Mouse (Mus musculus) heart, embryonic 15.5 days (tissue): ENCODE data around the gene Gm10840. TPM values are rescaled to one million over a fixed set of nuclear protein-coding genes. Genes with fewer than 3 reads are reported as not detected.

Experiments used
- ATAC-seq: fragments of 200-750 bp; cut with Nextera tagmentation; replicated peaks from 2 replicates; pipeline ENCODE4 v1.8.0; 2017; ENCODE audit warnings: low read depth, moderate TSS enrichment; ENCODE audit not compliant: insufficient number of reproducible peaks, insufficient read depth, low FRiP score
- H3K27ac ChIP-seq: fragments of 300-500 bp; sonication (generic); 2 replicates; pipeline ENCODE4 v1.5.1; 2015; ENCODE audit warnings: mild to moderate bottlenecking, inconsistent platforms
- H3K27me3 ChIP-seq: fragments of 300-500 bp; sonication (generic); 2 replicates; pipeline ENCODE4 v1.6.1; 2015; ENCODE audit warnings: inconsistent platforms
- H3K36me3 ChIP-seq: fragments of 300-500 bp; sonication (generic); 2 replicates; pipeline ENCODE4 v1.6.1; 2015; ENCODE audit warnings: mild to moderate bottlenecking, inconsistent platforms
- H3K4me1 ChIP-seq: fragments of 300-500 bp; sonication (generic); replicated peaks from 2 replicates; pipeline ENCODE4 v1.6.1; 2015; ENCODE audit warnings: inconsistent platforms
- H3K4me2 ChIP-seq: fragments of 300-500 bp; sonication (generic); 2 replicates; pipeline ENCODE4 v1.6.1; 2015; ENCODE audit warnings: inconsistent platforms, mild to moderate bottlenecking, moderate library complexity
- H3K4me3 ChIP-seq: fragments of 300-500 bp; sonication (generic); 2 replicates; pipeline ENCODE4 v1.5.1; 2015; ENCODE audit warnings: mild to moderate bottlenecking, inconsistent platforms
- H3K9ac ChIP-seq: fragments of 300-500 bp; sonication (generic); 2 replicates; pipeline ENCODE4 v1.6.1; 2015; ENCODE audit warnings: mild to moderate bottlenecking, inconsistent platforms
- H3K9me3 ChIP-seq: fragments of 300-500 bp; sonication (generic); replicated peaks from 2 replicates; pipeline ENCODE4 v1.6.1; 2016; ENCODE audit warnings: inconsistent platforms
- WGBS: fragments of 180-500 bp; shearing (Covaris S2); methylation state at CpG from one replicate; pipeline ENCODE4 v1.1.7; 2015; ENCODE audit warnings: mixed read lengths; 5-methylcytosine and 5-hydroxymethylcytosine counted together
- polyA plus RNA-seq: library from polyadenylated mRNA; unstranded; fragments of >200 nt; fragmentation: Nextera tagmentation; extraction: Ambion mirVana; gene quantifications from 2 replicates; pipeline ENCODE4 v1.2.1, GENCODE M21; 2015

Gene Gm10840
- polyA plus RNA-seq, 1 experiment from 2014 or later, result not detected

DNA sequence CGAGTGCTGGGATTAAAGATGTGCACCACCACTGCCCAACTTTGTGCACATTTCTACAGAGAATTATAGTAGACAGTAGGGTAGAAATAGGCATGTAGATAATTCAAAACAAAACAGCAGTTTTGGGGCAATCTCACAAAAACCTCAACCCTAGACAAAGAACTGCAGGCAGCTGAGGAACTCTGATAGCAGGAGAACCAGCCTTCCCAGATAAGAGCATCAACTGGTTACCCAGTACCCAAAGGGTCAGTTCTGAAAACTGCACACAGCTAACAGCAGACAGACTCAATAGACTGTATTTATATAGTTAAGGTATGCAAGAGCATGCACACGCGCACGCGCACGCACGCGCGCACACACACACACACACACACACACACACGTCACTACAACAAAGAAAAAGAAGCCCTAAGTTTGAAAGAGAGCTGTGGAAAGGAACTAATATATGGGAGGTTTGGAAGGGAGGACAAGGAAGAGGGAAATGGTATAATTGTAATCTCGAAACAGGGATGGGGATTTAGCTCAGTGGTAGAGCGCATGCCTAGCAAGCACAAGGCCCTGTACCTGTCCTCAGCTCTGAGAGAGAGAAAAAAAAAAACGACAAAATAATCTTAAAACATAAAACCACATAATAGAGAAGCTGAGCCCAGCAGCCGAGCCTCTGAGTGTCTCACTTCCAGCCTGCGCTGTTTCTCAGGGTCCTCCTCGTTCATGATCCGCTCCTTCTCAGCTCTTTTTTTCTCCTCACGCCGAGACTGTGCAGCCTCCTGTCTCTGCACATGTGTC lies 40.9 kb downstream of the Gm10840 start:
- no peaks in the 10 kb centered on the region for H3K27me3 ChIP-seq
- H3K9me3 ChIP-seq, result no peaks in the 10 kb centered on the region
- no peak overlapping the region for H3K27ac ChIP-seq
- peaks cover 66% of the 10 kb centered on the region for H3K36me3 ChIP-seq
- 90% methylated on average over 19 of the region's 19 CpGs for WGBS
- H3K4me3 ChIP-seq, result no peak overlapping the region
- H3K9ac ChIP-seq, result no peak overlapping the region
- ATAC-seq, result no peak
- H3K4me2 ChIP-seq, result no peak overlapping the region
- no peaks in the 10 kb centered on the region for H3K4me1 ChIP-seq

DNA sequence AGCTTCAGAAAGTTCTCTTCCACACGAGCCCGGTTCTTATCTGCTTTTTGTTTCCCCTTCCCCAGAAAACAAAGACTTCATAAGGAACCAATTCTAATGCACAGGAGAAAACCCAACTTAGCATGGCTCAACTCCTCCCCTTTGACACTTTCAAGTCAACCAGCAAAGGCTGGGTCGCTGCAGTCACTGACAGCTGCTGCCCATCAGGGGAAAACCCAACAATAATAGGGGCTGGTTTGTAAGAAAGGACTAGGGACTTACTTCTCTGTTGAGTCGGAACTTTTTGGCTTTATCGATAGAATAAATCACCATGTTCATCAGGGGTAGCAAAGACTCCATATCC lies 41.4 kb downstream of the Gm10840 start, which contains the start of gene Strada:
TSS of gene Strada (minus strand) at position 46 of the 343 bp plus-strand sequence.
- H3K36me3 ChIP-seq, result peaks cover 70% of the 10 kb centered on the region
- H3K4me1 ChIP-seq, result no peaks in the 10 kb centered on the region
- H3K4me3 ChIP-seq, result no peak within 1 kb of the TSS
- H3K27ac ChIP-seq, result no peak within 1 kb of the TSS
- no peak for ATAC-seq
- H3K9ac ChIP-seq, result no peak within 1 kb of the TSS
- no peaks in the 10 kb centered on the region for H3K9me3 ChIP-seq
- H3K27me3 ChIP-seq, result no peaks in the 10 kb centered on the region
- H3K4me2 ChIP-seq, result no peak within 1 kb of the TSS
- WGBS, result 75% methylated on average over 5 of the region's 5 CpGs

Other genes with a start within 250 kb of the Gm10840 start
- gene Cyb561, start 207.5 kb upstream of the Gm10840 start, polyA plus RNA-seq, result 6.2 and 16.8 TPM in 2 replicates
- 3.3 and 3.9 TPM in 2 replicates for gene Ace, start 192.9 kb upstream of the Gm10840 start, polyA plus RNA-seq
- not detected in 2 replicates for gene Ace3, start 166.2 kb upstream of the Gm10840 start, polyA plus RNA-seq
- gene Kcnh6, start 152.7 kb upstream of the Gm10840 start, polyA plus RNA-seq, result 0.08 and 0.46 TPM in 2 replicates
- gene Dcaf7, start 124.0 kb upstream of the Gm10840 start, polyA plus RNA-seq, result 35.0 and 48.7 TPM in 2 replicates
- 10.1 and 11.5 TPM in 2 replicates for gene Taco1, start 94.8 kb upstream of the Gm10840 start, polyA plus RNA-seq
- gene Map3k3, start 76.2 kb upstream of the Gm10840 start, polyA plus RNA-seq, result 19.2 and 24.9 TPM in 2 replicates
- 75.9 and 110 TPM in 2 replicates for gene Limd2, start within 50 bp of the Gm10840 start, polyA plus RNA-seq
- 16.5 and 20.0 TPM in 2 replicates for gene Strada, start 41.3 kb downstream of the Gm10840 start, polyA plus RNA-seq
- 87.3 and 88.2 TPM in 2 replicates for gene Ccdc47, start 55.5 kb downstream of the Gm10840 start, polyA plus RNA-seq
- 41.1 and 47.3 TPM in 2 replicates for gene Ddx42, start 56.1 kb downstream of the Gm10840 start, polyA plus RNA-seq
- 31.1 and 37.5 TPM in 2 replicates for gene Ftsj3, start 95.2 kb downstream of the Gm10840 start, polyA plus RNA-seq
- gene Psmc5, start 95.3 kb downstream of the Gm10840 start, polyA plus RNA-seq, result 195 and 215 TPM in 2 replicates
- gene Smarcd2, start 112.1 kb downstream of the Gm10840 start, polyA plus RNA-seq, result 18.2 and 35.7 TPM in 2 replicates
- 0.34 TPM in 1 of 2 replicates, not detected in the other for gene Tcam1, start 115.8 kb downstream of the Gm10840 start, polyA plus RNA-seq
- gene Gh, start 141.0 kb downstream of the Gm10840 start, polyA plus RNA-seq, result not detected in 2 replicates
- 1.0 and 2.8 TPM in 2 replicates for gene Cd79b, start 153.9 kb downstream of the Gm10840 start, polyA plus RNA-seq
- 0.06 and 0.24 TPM in 2 replicates for gene Scn4a, start 192.4 kb downstream of the Gm10840 start, polyA plus RNA-seq
- 0.44 and 0.62 TPM in 2 replicates for gene Prr29, start 204.6 kb downstream of the Gm10840 start, polyA plus RNA-seq
- 79.4 and 87.1 TPM in 2 replicates for gene Icam2, start 227.2 kb downstream of the Gm10840 start, polyA plus RNA-seq